Mouse (Mus musculus): ENCODE results near the gene Hacd3. TPM values are rescaled to one million over a fixed set of nuclear protein-coding genes. Genes with fewer than 3 reads are reported as not detected.
"Not testable (repeated sequence)": the region's sequence is repeated elsewhere in the genome, so short reads cannot be mapped to it uniquely, and the experiment has no call there.

The Hacd3 gene
- polyA plus RNA-seq, 1 experiment, result 1.6 TPM

DNA sequence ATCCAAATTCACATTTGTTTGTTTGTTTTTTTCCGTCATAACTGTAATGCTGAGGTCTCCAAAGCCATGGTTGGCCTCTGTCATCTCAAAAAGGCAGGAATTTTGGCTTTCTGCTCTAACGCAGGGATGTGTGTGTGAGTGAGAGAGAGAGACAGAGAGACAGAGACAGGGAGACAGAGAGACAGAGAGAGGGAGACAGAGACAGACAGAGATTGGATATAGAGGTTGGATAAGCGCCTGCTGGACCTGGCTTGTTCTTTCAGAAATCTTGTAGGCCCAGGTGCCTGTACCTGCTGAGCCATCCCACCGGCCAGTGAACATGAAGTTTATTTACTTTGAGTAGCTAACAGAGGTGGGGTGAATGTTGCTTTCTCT lies 10.4 kb upstream of the Hacd3 start:
- H3K4me1 ChIP-seq, result peaks cover 34% of the 10 kb centered on the region
- no peaks in the 10 kb centered on the region for H3K9me3 ChIP-seq
- peak overlapping the region; percentile 99 for H3K4me3 ChIP-seq (replicated peaks)
- TF ChIP-seq FLI1 (IDR thresholded peaks at IDR 0.05; ENCODE audit: low read length), result no peak
- TF ChIP-seq GATA1 (IDR thresholded peaks at IDR 0.05; ENCODE audit: borderline replicate concordance, low read length), result no peak
- H3K36me3 ChIP-seq (replicated peaks; ENCODE audit: low read length), result peaks cover 34% of the 10 kb centered on the region
- no peaks in the 10 kb centered on the region for H3K27me3 ChIP-seq (replicated peaks)

DNA sequence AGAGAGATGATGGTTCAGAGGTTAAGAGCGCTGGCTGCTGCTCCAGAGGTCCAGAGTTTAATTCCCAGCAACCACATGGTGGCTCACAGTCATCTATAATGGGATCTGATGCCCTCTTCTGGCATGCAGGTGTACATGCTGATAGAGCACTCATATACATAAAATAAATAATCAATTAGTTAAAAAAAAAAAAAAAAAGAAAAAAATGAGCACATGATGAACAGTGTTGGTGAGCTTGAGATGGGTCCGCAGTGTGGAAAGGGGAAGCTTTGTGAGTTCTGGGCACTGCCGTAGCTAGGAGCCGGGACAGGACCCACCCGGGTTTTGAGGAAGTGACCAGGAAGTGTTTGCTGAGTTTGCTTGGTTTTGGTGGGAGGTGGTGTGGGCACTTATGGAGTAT lies 9.9 kb upstream of the Hacd3 start:
- peaks cover 29% of the 10 kb centered on the region for H3K36me3 ChIP-seq (replicated peaks; ENCODE audit: low read length)
- not testable (repeated sequence) for H3K27me3 ChIP-seq (replicated peaks); H3K4me3 ChIP-seq (replicated peaks); H3K9me3 ChIP-seq
- peaks cover 33% of the 10 kb centered on the region for H3K4me1 ChIP-seq

DNA sequence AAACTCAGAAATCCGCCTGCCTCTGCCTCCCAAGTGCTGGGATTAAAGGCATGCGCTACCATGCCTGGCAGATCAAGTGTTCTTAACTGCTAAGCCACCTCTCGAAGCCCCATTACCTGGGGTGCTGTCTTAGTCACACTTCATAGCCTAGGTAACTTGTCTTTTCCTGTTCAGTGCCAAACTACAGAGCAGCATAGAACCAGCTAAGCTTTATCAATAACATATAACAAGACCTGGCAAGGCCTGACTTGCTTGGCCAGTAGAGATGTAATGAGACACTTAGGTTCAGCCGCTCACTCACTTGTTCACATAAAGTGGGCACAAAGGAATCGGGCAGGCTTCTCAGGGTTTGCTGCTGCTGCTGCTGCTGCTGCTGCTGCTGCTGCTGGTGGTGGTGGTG lies 6.8 kb upstream of the Hacd3 start:
- Histone ChIP-seq H3K4me3 (replicated peaks) (no peak overlapping the region), H3K9me3 (peaks cover 6% of the 10 kb centered on the region), H3K27me3 (replicated peaks) (no peaks in the 10 kb centered on the region), H3K36me3 (replicated peaks; ENCODE audit: low read length) (peaks cover 3% of the 10 kb centered on the region), H3K4me1 (peaks cover 22% of the 10 kb centered on the region)
- TF ChIP-seq FLI1 (IDR thresholded peaks at IDR 0.05; ENCODE audit: low read length), result no peak
- TF ChIP-seq GATA1 (IDR thresholded peaks at IDR 0.05; ENCODE audit: borderline replicate concordance, low read length), result no peak

DNA sequence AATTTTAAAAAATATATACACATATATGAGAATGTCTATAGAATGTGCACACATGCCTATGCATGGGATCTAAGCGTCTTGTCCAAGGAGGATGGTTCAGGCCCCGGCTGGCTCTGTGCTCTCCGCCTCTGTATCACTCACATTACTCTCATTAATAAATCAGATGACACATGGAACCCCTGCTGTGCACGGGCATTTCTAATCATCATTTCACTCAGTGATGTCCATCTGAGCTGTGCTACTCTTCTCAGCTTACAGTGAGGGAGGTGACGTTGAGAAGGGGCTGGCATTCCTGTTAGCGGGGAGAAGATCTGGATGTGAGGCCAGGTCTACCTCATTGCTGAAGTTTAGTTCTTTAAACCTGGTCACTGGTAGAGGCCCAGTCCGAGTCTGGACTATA lies 5.7 kb upstream of the Hacd3 start:
- peaks cover 25% of the 10 kb centered on the region for H3K4me1 ChIP-seq
- no peaks in the 10 kb centered on the region for H3K27me3 ChIP-seq (replicated peaks)
- H3K9me3 ChIP-seq, result peaks cover 6% of the 10 kb centered on the region
- TF ChIP-seq FLI1 (IDR thresholded peaks at IDR 0.05; ENCODE audit: low read length) (no peak), GATA1 (IDR thresholded peaks at IDR 0.05; ENCODE audit: borderline replicate concordance, low read length) (no peak)
- H3K4me3 ChIP-seq (replicated peaks), result no peak overlapping the region
- H3K36me3 ChIP-seq (replicated peaks; ENCODE audit: low read length), result peaks cover 3% of the 10 kb centered on the region

DNA sequence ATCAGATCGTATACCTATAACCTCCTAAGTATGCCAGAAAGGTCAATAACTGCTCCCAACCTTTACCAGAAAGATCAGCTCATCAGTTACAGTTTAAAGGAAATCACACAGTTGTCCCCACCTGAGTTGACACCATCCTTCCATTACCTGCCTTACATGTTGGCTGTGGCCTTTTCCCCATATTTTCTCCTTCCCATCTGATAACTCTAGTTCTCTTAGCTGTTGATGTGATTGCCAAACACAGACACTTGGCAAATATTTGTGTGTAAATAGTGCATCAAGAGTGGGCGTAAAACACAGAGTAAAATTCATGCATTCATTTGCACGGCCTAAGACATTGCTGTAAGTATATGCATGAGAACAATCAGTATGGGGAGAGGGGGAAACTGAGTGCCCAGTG lies 2.0 kb upstream of the Hacd3 start:
- Histone ChIP-seq H3K4me3 (replicated peaks) (no peak overlapping the region), H3K27me3 (replicated peaks) (no peaks in the 10 kb centered on the region), H3K4me1 (peaks cover 45% of the 10 kb centered on the region), H3K9me3 (peaks cover 6% of the 10 kb centered on the region), H3K36me3 (replicated peaks; ENCODE audit: low read length) (no peaks in the 10 kb centered on the region)
- TF ChIP-seq GATA1 (IDR thresholded peaks at IDR 0.05; ENCODE audit: borderline replicate concordance, low read length), result no peak

DNA sequence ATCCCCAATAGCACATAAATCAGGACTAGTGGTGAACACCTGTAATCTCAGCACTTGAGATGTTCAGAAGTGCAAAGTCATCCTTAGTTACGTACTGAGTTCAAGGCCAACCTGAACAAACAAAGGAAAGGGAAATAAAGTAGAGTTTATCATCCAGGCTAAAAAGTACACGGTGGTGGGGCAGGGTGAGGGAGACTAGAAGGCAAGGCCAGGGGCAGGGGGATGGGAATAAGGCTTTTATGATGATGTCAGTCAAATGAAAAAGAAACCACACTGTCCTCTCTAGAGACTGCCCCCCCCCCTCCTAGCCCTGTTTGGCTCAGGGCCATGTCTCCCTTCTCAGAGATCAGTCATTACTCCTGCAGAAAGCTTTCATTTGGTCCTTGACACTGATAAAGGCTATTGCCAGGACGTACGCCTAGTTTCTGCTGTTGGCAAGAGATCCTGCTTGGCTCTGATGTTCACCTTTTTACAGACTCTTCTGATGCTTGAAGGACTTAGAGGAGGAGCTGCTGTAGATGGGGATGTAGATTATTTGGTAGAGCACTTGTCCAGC lies 1.2 kb upstream of the Hacd3 start:
- H3K4me1 ChIP-seq, result peaks cover 53% of the 10 kb centered on the region

DNA sequence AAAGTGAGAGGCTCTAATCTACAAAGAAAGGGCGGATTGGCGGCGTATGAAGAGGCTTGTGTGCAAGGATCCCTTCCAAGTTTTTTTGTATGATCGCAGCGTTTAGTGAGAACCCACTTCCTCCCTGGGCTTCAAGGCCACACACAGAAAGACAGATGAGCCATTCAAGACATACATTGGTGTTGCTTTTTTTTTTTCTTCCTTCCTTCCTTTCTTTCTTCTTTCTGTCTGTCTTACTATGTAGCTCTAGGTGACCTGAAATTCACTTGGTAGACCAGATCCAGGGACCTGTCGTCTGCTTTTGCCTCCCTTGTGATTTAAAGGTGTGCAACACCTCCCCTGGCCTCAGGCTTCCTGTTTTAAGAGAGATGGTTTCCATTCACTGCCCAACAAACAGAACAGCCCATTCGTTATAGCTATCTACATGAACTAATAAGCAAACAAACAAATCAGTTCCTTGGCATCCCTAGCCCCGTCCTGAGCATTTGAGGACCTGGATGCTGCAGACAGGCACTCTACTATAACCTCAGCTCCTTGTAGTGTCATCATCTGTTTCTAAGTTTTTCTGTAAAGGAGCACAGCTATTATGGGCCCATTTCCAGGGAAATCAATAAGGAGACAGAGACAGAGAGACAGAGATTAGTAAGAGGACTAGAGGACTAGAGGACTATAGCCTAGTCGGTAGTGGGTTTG lies 540 bp upstream of the Hacd3 start:
- Histone ChIP-seq H3K4me1 (peaks cover 59% of the 10 kb centered on the region), H3K27me3 (replicated peaks) (no peaks in the 10 kb centered on the region), H3K36me3 (replicated peaks; ENCODE audit: low read length) (no peaks in the 10 kb centered on the region), H3K4me3 (replicated peaks) (peak overlapping the region; percentile 99), H3K9me3 (peaks cover 6% of the 10 kb centered on the region)
- TF ChIP-seq GATA1 (IDR thresholded peaks at IDR 0.05; ENCODE audit: borderline replicate concordance, low read length) (no peak), FLI1 (IDR thresholded peaks at IDR 0.05; ENCODE audit: low read length) (no peak)

More for the DNA sequence above, 1.2 kb upstream of the Hacd3 start:
- no peaks in the 10 kb centered on the region for H3K36me3 ChIP-seq (replicated peaks; ENCODE audit: low read length)
- H3K27me3 ChIP-seq (replicated peaks), result no peaks in the 10 kb centered on the region
- no peak for TF ChIP-seq GATA1 (IDR thresholded peaks at IDR 0.05; ENCODE audit: borderline replicate concordance, low read length)
- no peak for TF ChIP-seq FLI1 (IDR thresholded peaks at IDR 0.05; ENCODE audit: low read length)
- peaks cover 6% of the 10 kb centered on the region for H3K9me3 ChIP-seq
- peak overlapping the region; percentile 10 for H3K4me3 ChIP-seq (replicated peaks)

DNA sequence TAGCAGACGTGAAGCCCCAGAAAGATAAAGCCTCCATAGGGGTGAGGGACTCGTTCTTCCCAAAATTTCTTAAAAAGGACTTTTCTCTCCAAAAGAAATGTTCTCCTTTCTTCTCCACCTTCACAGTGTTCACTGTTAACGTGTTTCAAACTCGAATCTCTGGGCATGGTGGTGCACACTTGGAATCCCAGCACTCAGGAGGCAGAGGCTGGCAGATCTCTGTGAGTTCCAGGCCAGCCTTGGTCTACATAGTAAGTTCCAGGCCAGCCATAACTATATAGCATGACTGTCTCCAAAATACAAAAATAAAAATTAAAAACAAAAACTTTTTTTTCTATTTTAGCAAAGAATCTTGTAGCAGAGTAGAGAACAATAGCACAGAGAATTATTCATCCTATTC lies 1.4 kb downstream of the Hacd3 start:
- Histone ChIP-seq H3K4me3 (replicated peaks) (no peak overlapping the region), H3K4me1 (peaks cover 77% of the 10 kb centered on the region), H3K36me3 (replicated peaks; ENCODE audit: low read length) (no peaks in the 10 kb centered on the region)

DNA sequence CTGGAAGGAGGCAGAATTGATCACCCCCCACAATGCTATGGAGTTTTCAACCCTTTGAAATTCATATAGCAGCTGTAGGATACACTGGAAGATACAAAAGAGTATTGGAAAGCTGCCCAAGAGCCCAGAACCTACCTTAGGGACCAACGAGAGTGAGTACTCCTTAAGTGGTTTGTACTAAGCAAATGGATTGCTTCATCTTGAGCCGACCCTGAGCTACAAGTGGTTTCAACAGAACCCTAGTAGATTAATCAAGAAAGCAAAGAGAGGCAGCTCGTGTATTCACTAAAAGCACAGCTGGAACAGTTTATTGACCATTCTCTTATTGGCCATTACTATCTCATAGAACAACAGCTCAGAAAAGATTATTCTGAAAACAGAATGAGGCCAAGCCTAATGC lies 2.3 kb downstream of the Hacd3 start:
- H3K27me3 ChIP-seq (replicated peaks), result no peaks in the 10 kb centered on the region
- H3K9me3 ChIP-seq, result no peaks in the 10 kb centered on the region
- H3K36me3 ChIP-seq (replicated peaks; ENCODE audit: low read length), result no peaks in the 10 kb centered on the region
- no peak for TF ChIP-seq FLI1 (IDR thresholded peaks at IDR 0.05; ENCODE audit: low read length)
- TF ChIP-seq GATA1 (IDR thresholded peaks at IDR 0.05; ENCODE audit: borderline replicate concordance, low read length), result no peak
- peaks cover 80% of the 10 kb centered on the region for H3K4me1 ChIP-seq
- no peak overlapping the region for H3K4me3 ChIP-seq (replicated peaks)

More for the DNA sequence above, 1.4 kb downstream of the Hacd3 start:
- TF ChIP-seq GATA1 (IDR thresholded peaks at IDR 0.05; ENCODE audit: borderline replicate concordance, low read length) (no peak), FLI1 (IDR thresholded peaks at IDR 0.05; ENCODE audit: low read length) (no peak)
- no peaks in the 10 kb centered on the region for H3K27me3 ChIP-seq (replicated peaks)
- H3K9me3 ChIP-seq, result peaks cover 2% of the 10 kb centered on the region; the same call in 1 of the 2 replicates

DNA sequence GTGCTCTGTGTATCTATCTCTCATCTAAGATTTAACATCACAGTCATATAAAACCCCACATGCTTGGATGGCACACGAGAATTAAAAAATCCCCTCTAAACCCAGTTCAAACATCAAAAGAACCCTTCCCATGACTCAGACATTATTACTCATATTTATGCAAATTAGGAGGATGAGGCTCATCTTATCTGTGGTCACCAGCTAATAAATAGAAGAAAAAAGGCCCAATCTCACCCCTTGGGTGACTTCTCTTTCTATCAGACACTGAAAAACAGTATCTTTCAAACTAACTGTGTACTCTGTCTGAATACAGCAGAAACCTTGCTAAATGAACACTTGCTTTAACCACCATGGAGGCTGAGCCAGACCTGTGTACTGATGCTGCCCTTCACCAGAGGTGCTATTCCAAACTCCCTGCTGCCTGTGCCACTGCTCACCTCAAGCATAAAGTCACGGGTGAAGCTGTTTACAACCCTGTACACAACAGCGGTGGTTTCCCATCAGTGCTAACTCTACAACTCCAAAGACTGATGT lies 2.8 kb downstream of the Hacd3 start:
- H3K4me3 ChIP-seq (replicated peaks), result peak overlapping the region; percentile 29
- H3K9me3 ChIP-seq, result no peaks in the 10 kb centered on the region
- H3K36me3 ChIP-seq (replicated peaks; ENCODE audit: low read length), result no peaks in the 10 kb centered on the region
- TF ChIP-seq GATA1 (IDR thresholded peaks at IDR 0.05; ENCODE audit: borderline replicate concordance, low read length) (no peak), FLI1 (IDR thresholded peaks at IDR 0.05; ENCODE audit: low read length) (no peak)
- peaks cover 81% of the 10 kb centered on the region for H3K4me1 ChIP-seq
- H3K27me3 ChIP-seq (replicated peaks), result no peaks in the 10 kb centered on the region

All from megakaryocyte, embryonic 14.5 days (primary cell).